Mouse (Mus musculus) ovary, postnatal 14 days (tissue): ENCODE measurements around the gene Raver2.
A peak's percentile ranks its signal among the peaks of the same experiment; 100 is the strongest.
"Not testable (repeated sequence)": the region's sequence is repeated elsewhere in the genome, so short reads cannot be mapped to it uniquely, and the experiment has no call there.

Source experiments
- DNase-seq: peaks from one replicate; pipeline ENCODE4 v3.0.0; 2022; ENCODE audit warnings: low spot score

The Raver2 gene

GRCm38 (mm10) chr4:101068786-101069153, at the start of gene Raver2:
Gene Raver2 (plus strand): TSS chr4:101068983.
- peak; percentile 50 for DNase-seq

GRCm38 (mm10) chr4:101020596-101020995, 48.2 kb upstream of the Raver2 start, which contains the start of gene Gm10577:
Gene Gm10577 (minus strand): TSS chr4:101020696.
- no peak for DNase-seq

GRCm38 (mm10) chr4:101026566-101026965, 42.2 kb upstream of the Raver2 start:
- no peak for DNase-seq

GRCm38 (mm10) chr4:101026995-101027394, 41.8 kb upstream of the Raver2 start:
- no peak for DNase-seq

GRCm38 (mm10) chr4:101027852-101028411, 40.9 kb upstream of the Raver2 start:
- DNase-seq: no peak

GRCm38 (mm10) chr4:101033047-101033446, 35.7 kb upstream of the Raver2 start:
- DNase-seq: no peak

- DNase-seq: no peak
Observed at GRCm38 (mm10) chr4:101035131-101035530, 33.7 kb upstream of the Raver2 start.

- no peak for DNase-seq
Observed at GRCm38 (mm10) chr4:101037156-101037555, 31.6 kb upstream of the Raver2 start.

GRCm38 (mm10) chr4:101043691-101044090, 25.1 kb upstream of the Raver2 start:
- DNase-seq: no peak

- no peak for DNase-seq
Observed at GRCm38 (mm10) chr4:101044149-101044548, 24.6 kb upstream of the Raver2 start.

GRCm38 (mm10) chr4:101046576-101046975, 22.2 kb upstream of the Raver2 start:
- DNase-seq: no peak

GRCm38 (mm10) chr4:101062146-101062545, 6.6 kb upstream of the Raver2 start:
- DNase-seq: no peak

- no peak for DNase-seq
Observed at GRCm38 (mm10) chr4:101066401-101066800, 2.4 kb upstream of the Raver2 start.

GRCm38 (mm10) chr4:101069154-101069971, 580 bp downstream of the Raver2 start:
- DNase-seq: peak; percentile 19

GRCm38 (mm10) chr4:101071570-101071969, 2.8 kb downstream of the Raver2 start:
- DNase-seq: no peak

GRCm38 (mm10) chr4:101076425-101076824, 7.6 kb downstream of the Raver2 start:
- no peak for DNase-seq

GRCm38 (mm10) chr4:101080016-101080415, 11.2 kb downstream of the Raver2 start:
- DNase-seq: no peak

GRCm38 (mm10) chr4:101082176-101082888, 13.5 kb downstream of the Raver2 start:
- no peak for DNase-seq

- no peak for DNase-seq
Observed at GRCm38 (mm10) chr4:101084863-101085262, 16.1 kb downstream of the Raver2 start.

- no peak for DNase-seq
Observed at GRCm38 (mm10) chr4:101086040-101086439, 17.3 kb downstream of the Raver2 start.

- no peak for DNase-seq
Observed at GRCm38 (mm10) chr4:101087721-101088120, 18.9 kb downstream of the Raver2 start.

GRCm38 (mm10) chr4:101090630-101091029, 21.8 kb downstream of the Raver2 start:
- DNase-seq: not testable (repeated sequence)

GRCm38 (mm10) chr4:101093292-101093691, 24.5 kb downstream of the Raver2 start:
- DNase-seq: no peak
